Mouse (Mus musculus): ENCODE results near the gene Ets1. TPM values are rescaled to one million over a fixed set of nuclear protein-coding genes. Genes with fewer than 3 reads are reported as not detected.

Gene Ets1
- polyA plus RNA-seq, 1 experiment from 2014 or later, result 17.6 TPM

DNA sequence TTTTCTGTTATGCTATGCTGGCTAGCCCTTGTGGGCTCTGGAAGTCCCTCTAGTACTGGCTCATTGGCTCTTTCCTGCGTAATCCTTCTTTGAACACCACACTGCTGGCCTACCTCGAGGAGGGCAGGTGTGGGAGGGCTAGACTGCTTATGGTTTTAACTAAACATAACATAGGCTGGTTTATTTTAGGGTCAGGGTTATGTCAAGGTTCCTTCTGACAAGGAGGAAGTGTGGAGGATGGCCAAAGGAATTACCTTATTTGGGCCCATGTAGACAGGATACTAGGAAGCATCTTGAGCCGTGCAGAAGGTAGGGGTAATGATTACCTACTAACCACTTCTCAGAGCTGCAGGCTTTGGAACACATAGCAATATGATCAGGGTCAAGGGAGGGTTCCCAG is 14.7 kb downstream of the Ets1 start:
- WGBS, result 83% methylated on average over 3 of the region's 3 CpGs
- H3K4me3 ChIP-seq (replicated peaks), result no peak overlapping the region
- no peaks in the 10 kb centered on the region for H3K4me1 ChIP-seq
- no peak for ATAC-seq (ENCODE audit: low FRiP score)
- H3K27me3 ChIP-seq (replicated peaks), result peaks cover 11% of the 10 kb centered on the region; the same call in 1 of the 2 replicates
- no peak overlapping the region for H3K9ac ChIP-seq (replicated peaks)
- H3K9me3 ChIP-seq (replicated peaks), result no peaks in the 10 kb centered on the region
- H3K36me3 ChIP-seq, result no peaks in the 10 kb centered on the region
- H3K27ac ChIP-seq (replicated peaks), result no peak overlapping the region
- H3K4me2 ChIP-seq, result no peak overlapping the region

DNA sequence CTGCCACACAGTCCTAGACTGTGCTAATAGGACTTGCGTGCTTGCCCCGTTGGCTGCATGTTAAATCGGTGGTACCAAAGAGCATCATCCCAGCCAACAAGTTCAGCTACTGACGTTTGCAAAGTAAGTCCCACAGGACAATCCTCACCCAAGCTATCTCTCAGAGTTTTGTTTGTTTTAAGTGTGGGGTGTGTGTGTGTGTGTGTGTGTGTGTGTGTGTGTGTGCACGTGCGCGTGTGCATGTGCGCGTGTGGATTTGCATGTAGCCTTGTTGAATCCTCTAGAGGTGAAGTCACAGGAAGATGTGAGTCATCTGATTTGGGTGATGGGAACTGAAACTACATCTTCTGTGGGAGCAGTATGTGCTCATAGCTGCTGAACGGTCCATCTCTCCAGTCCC is 16.1 kb downstream of the Ets1 start:
- WGBS, result 95% methylated on average over 10 of the region's 10 CpGs
- no peak overlapping the region for H3K27ac ChIP-seq (replicated peaks)
- ATAC-seq (ENCODE audit: low FRiP score), result no peak
- H3K36me3 ChIP-seq, result no peaks in the 10 kb centered on the region
- no peak overlapping the region for H3K4me3 ChIP-seq (replicated peaks)
- H3K27me3 ChIP-seq (replicated peaks), result peaks cover 8% of the 10 kb centered on the region; the same call in 1 of the 2 replicates
- no peak overlapping the region for H3K4me2 ChIP-seq
- no peaks in the 10 kb centered on the region for H3K9me3 ChIP-seq (replicated peaks)
- H3K9ac ChIP-seq (replicated peaks), result no peak overlapping the region
- no peaks in the 10 kb centered on the region for H3K4me1 ChIP-seq

DNA sequence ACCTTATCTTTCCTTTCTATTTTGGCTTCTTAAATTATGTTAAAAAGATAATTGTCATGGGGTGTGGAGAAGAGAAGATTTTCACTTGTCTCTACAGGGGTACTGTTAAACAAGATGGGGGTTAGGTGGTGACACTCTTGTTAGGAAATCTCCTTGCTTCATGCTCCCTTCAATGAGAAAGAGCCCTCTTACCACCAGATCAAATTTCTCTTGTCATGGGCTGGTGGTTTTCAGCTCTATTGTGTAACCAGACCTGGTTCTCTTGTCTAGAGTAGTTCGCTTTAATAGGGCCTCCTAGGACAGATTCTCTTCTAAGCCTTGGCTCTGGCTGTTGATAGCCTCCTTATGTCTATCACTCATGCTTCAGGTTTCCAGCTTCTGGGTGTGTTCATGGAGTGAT is 18.3 kb downstream of the Ets1 start:
- ATAC-seq (ENCODE audit: low FRiP score), result no peak
- 92% methylated on average over 1 of the region's 1 CpGs for WGBS
- no peaks in the 10 kb centered on the region for H3K9me3 ChIP-seq (replicated peaks)

DNA sequence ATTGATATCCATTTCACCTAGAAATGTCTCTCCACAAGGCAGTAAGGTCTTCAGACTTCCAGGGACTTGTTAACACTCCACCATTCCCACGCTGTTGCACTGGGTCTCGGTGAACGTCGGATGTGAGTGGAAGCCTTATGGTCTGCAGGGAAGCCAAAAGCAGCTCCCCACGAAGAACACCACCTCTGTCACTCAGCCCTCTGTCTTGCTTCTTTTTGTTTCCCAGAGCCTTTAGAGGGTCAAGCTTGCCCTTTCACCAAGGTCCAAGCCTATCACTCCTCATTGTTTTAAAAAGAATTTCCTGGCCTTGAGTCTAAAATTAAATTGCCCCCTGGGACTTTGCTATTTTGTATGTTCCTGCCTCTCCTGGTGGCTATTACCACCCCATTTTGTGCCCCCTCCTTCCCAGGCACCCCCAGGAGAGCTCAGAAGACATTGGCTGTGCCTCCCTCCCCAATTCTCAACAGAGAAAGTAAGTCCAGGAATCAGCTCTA is 20.4 kb downstream of the Ets1 start:
- Histone ChIP-seq H3K27ac (replicated peaks) (no peak overlapping the region), H3K9me3 (replicated peaks) (no peaks in the 10 kb centered on the region), H3K9ac (replicated peaks) (no peak overlapping the region), H3K4me3 (replicated peaks) (no peak overlapping the region), H3K27me3 (replicated peaks) (no peaks in the 10 kb centered on the region), H3K4me1 (no peaks in the 10 kb centered on the region), H3K4me2 (no peak overlapping the region), H3K36me3 (no peaks in the 10 kb centered on the region)
- no peak for ATAC-seq (ENCODE audit: low FRiP score)
- 76% methylated on average over 5 of the region's 5 CpGs for WGBS

More for the DNA sequence above, 18.3 kb downstream of the Ets1 start:
- no peaks in the 10 kb centered on the region for H3K4me1 ChIP-seq
- H3K4me2 ChIP-seq, result no peak overlapping the region
- H3K36me3 ChIP-seq, result no peaks in the 10 kb centered on the region
- no peak overlapping the region for H3K9ac ChIP-seq (replicated peaks)
- H3K27ac ChIP-seq (replicated peaks), result no peak overlapping the region
- no peak overlapping the region for H3K4me3 ChIP-seq (replicated peaks)
- H3K27me3 ChIP-seq (replicated peaks), result 0 out of 2 replicates have a peak, but pooled peaks cover 3% of the 10 kb centered on the region

DNA sequence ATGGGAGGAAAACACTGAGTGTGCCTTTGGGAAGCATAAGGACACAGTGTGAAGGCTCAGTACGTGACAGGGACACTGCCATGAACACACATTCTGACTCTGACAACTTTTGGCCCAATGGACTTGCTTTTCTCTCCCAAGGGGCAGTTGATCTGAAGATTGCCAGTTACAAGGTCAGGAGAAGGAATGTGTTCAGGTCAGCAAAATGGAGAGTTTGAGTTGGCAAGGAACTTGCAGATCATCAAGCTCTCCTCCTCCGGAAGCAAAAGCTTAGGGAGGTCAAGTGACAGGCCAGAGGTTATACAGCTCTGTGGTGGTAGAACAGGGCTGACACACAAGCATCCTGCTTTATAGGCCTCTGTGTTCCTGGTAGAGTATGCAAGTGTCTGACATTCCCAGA is 21.1 kb downstream of the Ets1 start:
- H3K4me2 ChIP-seq, result no peak overlapping the region
- WGBS, result 67% methylated on average over 2 of the region's 2 CpGs
- H3K27me3 ChIP-seq (replicated peaks), result no peaks in the 10 kb centered on the region
- no peaks in the 10 kb centered on the region for H3K9me3 ChIP-seq (replicated peaks)
- no peak overlapping the region for H3K4me3 ChIP-seq (replicated peaks)
- no peaks in the 10 kb centered on the region for H3K36me3 ChIP-seq
- no peak overlapping the region for H3K27ac ChIP-seq (replicated peaks)
- H3K9ac ChIP-seq (replicated peaks), result no peak overlapping the region
- H3K4me1 ChIP-seq, result no peaks in the 10 kb centered on the region
- no peak for ATAC-seq (ENCODE audit: low FRiP score)

DNA sequence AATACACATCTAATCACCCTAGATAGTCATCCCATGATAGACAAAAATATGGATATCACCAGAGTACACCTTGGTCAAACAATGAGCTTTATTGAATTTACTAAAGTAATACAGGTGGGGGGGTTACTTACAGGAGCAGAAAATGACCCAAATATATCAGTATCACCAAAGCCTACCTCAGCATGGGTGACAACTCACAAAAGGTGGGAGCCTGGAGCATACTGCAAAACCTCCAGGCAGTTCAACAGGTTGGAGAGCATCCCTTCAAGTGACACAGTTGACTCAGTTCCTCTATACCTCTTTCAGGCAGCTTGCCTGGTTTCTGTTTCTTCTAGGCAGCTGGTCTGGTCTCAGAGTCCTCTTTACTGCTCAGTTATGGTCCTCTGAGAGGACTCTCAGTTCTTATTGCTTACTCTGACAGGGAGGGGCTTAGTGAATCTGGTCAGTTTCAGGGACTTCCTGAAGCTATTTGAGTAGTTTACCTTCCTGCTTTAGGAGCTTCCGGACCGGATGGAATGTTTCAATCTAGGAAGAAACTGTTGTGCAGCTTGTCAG is 24.5 kb downstream of the Ets1 start:
- no peaks in the 10 kb centered on the region for H3K4me1 ChIP-seq
- no peaks in the 10 kb centered on the region for H3K36me3 ChIP-seq
- H3K4me3 ChIP-seq (replicated peaks), result no peak overlapping the region
- no peaks in the 10 kb centered on the region for H3K9me3 ChIP-seq (replicated peaks)
- H3K27ac ChIP-seq (replicated peaks), result no peak overlapping the region
- no peak overlapping the region for H3K9ac ChIP-seq (replicated peaks)
- H3K4me2 ChIP-seq, result no peak overlapping the region
- peaks cover 5% of the 10 kb centered on the region; the same call in 1 of the 2 replicates for H3K27me3 ChIP-seq (replicated peaks)
- ATAC-seq (ENCODE audit: low FRiP score), result no peak
- 94% methylated on average over 2 of the region's 2 CpGs for WGBS

DNA sequence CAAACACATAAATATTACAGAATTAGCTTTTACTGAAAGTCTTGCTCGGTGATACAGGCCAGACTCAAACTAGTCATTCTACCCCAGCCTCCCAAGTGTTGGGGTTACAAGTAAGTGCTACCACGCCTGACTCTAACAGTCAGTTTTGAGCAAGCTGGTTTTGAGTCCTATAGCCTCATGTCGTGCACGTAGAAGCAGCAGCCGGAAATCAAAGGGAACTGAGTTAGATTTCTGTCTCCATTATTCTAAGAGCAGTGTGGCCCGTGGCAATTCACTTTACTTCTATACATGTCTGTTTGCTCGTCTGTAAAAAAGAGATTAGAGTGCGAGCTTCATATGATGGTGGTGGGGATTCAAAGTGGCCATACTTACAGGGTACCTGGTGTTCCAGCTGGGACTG is 25.1 kb downstream of the Ets1 start:
- 90% methylated on average over 8 of the region's 8 CpGs for WGBS
- H3K27ac ChIP-seq (replicated peaks), result no peak overlapping the region

DNA sequence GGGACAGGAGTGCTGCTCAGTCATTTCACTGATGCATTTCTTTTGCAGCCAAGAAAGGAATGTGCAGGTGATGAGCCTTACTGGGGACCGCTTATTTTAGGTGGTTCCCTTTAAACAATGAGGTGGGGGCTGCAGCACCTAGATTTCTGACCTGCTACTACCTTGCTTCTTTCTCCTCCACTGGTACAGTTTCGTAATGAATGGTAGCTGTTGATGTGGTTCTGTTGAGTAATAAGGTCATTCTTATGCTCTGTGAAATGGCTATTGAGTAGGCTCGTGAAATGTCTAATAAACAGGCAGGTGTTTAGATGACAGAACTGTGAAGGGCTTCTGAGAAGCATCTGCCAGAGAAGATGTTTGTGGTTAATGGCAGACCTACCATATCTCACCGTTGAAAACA is 25.5 kb downstream of the Ets1 start:
- H3K4me3 ChIP-seq (replicated peaks), result no peak overlapping the region
- no peak for ATAC-seq (ENCODE audit: low FRiP score)
- WGBS, result 84% methylated on average over 4 of the region's 4 CpGs
- no peak overlapping the region for H3K4me2 ChIP-seq
- no peaks in the 10 kb centered on the region for H3K4me1 ChIP-seq
- H3K27ac ChIP-seq (replicated peaks), result no peak overlapping the region
- no peaks in the 10 kb centered on the region for H3K36me3 ChIP-seq
- peaks cover 7% of the 10 kb centered on the region for H3K27me3 ChIP-seq (replicated peaks)
- no peaks in the 10 kb centered on the region for H3K9me3 ChIP-seq (replicated peaks)
- H3K9ac ChIP-seq (replicated peaks), result no peak overlapping the region

More for the DNA sequence above, 25.1 kb downstream of the Ets1 start:
- Histone ChIP-seq H3K4me1 (no peaks in the 10 kb centered on the region), H3K9ac (replicated peaks) (no peak overlapping the region), H3K36me3 (no peaks in the 10 kb centered on the region), H3K4me3 (replicated peaks) (no peak overlapping the region), H3K27me3 (replicated peaks) (peaks cover 5% of the 10 kb centered on the region), H3K9me3 (replicated peaks) (no peaks in the 10 kb centered on the region), H3K4me2 (no peak overlapping the region)
- no peak for ATAC-seq (ENCODE audit: low FRiP score)

DNA sequence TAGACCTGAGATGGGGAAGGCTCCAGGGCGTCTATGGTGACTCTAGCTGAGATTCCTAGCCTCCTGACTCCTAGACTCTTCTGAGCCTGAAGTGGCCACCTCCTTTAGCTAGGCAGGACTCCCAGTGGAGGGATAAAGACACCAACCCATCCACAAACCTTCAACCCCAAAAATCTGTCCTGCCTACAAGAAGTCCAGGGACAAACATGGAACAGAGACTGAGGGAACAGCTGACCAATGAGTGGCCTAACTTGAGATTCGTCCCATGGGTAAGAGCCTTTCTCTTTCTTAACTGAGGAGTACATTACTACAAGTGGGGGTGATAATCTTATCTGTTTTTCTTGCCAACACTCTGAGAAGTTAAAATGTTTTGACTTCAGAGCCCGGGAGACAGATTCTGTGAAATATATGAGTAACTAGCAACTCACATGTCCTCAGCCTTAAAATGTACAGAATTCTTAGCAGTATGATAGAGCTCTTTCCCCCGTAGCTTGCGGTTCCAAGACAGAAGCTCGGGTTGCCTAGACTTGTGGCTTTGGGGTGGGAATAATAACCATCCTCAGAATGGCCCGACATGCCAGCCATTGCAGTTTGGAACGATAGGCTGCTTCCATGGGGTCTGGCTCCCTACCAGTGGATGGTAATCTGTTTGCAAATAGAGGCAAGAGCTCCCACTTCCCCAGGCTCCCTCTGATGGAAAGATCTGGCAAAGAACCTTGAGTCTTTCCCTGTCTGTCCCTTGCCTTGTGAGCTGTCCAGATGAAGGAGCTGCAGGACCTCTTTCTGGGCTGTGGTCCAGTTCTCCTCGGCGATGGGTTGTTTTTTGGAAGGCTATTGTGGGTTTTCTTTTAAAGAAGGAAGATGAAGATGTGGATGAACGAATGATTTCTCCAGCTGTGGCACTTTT is 30.8 kb downstream of the Ets1 start:
- Histone ChIP-seq H3K9ac (replicated peaks) (no peak overlapping the region), H3K9me3 (replicated peaks) (no peaks in the 10 kb centered on the region), H3K36me3 (no peaks in the 10 kb centered on the region), H3K4me1 (peaks cover 19% of the 10 kb centered on the region), H3K27ac (replicated peaks) (peak overlapping the region; percentile 37; the same call in 1 of the 2 replicates), H3K27me3 (replicated peaks) (peaks cover 30% of the 10 kb centered on the region), H3K4me2 (no peak overlapping the region), H3K4me3 (replicated peaks) (no peak overlapping the region)
- WGBS, result 67% methylated on average over 11 of the region's 11 CpGs
- no peak for ATAC-seq (ENCODE audit: low FRiP score)

DNA sequence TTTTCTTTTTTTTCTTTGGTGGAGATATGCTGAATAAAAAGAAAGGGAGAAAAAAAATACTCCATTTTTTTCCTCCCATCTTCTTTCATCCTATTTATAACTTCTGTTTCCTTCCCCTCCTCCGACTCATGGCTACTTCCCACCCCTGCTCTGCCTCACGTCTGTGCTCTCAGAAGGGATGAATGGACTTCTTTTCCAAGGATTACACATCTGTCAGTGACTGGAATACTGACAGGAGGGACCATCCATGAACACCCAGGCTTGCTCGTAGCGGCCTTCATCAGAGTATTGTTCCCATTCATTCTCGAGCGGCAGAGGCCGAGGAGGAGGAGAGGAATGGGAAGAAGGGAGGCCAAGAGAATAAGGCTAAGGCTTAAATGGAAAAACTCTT is 31.5 kb downstream of the Ets1 start:
- Histone ChIP-seq H3K9ac (replicated peaks) (no peak overlapping the region), H3K27me3 (replicated peaks) (peaks cover 35% of the 10 kb centered on the region), H3K36me3 (no peaks in the 10 kb centered on the region), H3K27ac (replicated peaks) (0 out of 2 replicates have a peak overlapping the region, but pooled peaks have one; percentile 19), H3K4me2 (0 out of 2 replicates have a peak overlapping the region, but pooled peaks have one; percentile 7), H3K9me3 (replicated peaks) (no peaks in the 10 kb centered on the region), H3K4me1 (peaks cover 25% of the 10 kb centered on the region), H3K4me3 (replicated peaks) (no peak overlapping the region)
- no peak for ATAC-seq (ENCODE audit: low FRiP score)
- WGBS, result 24% methylated on average over 7 of the region's 7 CpGs

DNA sequence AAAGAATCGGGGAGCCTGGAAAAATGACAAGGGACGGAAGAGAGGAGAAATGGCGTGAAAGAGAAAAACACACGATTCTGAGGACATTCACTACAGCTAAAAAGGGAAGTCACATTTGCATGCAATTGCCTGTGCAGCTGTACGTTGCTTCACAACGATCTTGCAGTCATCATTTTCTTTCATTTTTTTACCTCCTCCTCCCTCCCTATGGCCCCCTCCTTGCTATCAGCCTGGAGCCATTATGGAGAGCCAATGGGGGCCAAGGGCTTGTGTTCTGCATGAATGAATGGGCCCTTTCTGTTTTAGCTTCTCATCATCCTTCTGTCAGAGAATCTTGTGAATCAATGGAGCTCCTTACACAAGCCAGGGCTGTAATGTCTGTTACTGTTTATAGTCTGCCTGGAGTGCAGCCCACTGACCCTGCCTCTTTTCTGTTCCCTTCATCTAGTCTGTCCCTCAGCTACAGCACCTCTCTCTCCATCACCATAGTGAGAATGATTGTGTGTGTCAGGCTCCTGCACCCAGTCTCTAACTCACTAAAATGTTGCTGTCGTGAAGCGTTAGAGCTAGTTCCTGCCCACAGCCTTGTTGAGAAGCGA is 32.2 kb downstream of the Ets1 start:
- Histone ChIP-seq H3K27me3 (replicated peaks) (peaks cover 42% of the 10 kb centered on the region), H3K9me3 (replicated peaks) (no peaks in the 10 kb centered on the region), H3K27ac (replicated peaks) (no peak overlapping the region), H3K4me1 (peaks cover 31% of the 10 kb centered on the region), H3K36me3 (no peaks in the 10 kb centered on the region), H3K4me2 (0 out of 2 replicates have a peak overlapping the region, but pooled peaks have one; percentile 7), H3K4me3 (replicated peaks) (no peak overlapping the region), H3K9ac (replicated peaks) (no peak overlapping the region)
- 42% methylated on average over 9 of the region's 9 CpGs for WGBS
- peak; percentile 22; the same call in 1 of the 2 replicates for ATAC-seq (ENCODE audit: low FRiP score)
